Mouse (Mus musculus): ENCODE data around the gene Dpagt1. TPM values are rescaled to one million over a fixed set of nuclear protein-coding genes. Genes with fewer than 3 reads are reported as not detected.

The Dpagt1 gene
- total and polyA plus RNA-seq, 3 experiments: 14.9 to 43.5 TPM; not detected in 1

DNA sequence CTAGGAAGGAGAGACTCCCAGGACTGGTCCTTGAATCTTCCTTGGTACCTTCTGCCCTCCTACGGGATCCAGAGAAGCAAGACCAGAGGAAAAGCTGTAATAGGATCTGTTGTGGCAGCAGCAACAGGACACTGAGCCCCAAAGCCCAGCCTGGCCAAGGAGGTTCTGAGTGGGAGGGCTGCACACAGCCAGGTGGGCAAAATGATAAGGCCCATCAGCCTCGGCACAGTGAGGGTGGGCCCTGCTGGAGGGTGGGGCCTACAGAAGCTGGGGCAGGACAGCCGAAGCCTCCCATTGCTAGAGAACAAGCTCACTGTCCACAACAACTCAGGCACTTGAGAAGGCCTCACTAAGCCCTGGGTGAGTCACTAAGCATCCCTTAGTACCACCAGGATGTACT lies 16.4 kb downstream of the Dpagt1 start:
- Histone ChIP-seq H3K36me3 (ENCODE audit: control insufficient read depth in 1 of 2, insufficient read depth in 2 of 2, low read length in 2 of 2) (peaks cover 0 to 27% of the 10 kb centered on the region in 2 experiments; a peak in 2 of 4 replicates), H3K27me3 (ENCODE audit: control insufficient read depth in 1 of 2, insufficient read depth in 2 of 2, low read length in 2 of 2) (no peaks in the 10 kb centered on the region), H3K79me2 (ENCODE audit: control insufficient read depth, insufficient read depth, low read length, poor library complexity) (peaks cover 25% of the 10 kb centered on the region), H3K27ac (ENCODE audit: control insufficient read depth, low read depth, low read length) (peak overlapping the region; percentile 95), H3K4me3 (ENCODE audit: control insufficient read depth in 1 of 2, insufficient read depth in 1 of 2, low read depth in 2 of 2, low read length in 2 of 2) (peak overlapping the region; percentile 44 to 69), H3K9me3 (replicated peaks; ENCODE audit: insufficient read depth, low read length) (no peaks in the 10 kb centered on the region), H3K4me1 (ENCODE audit: control insufficient read depth in 1 of 2, insufficient read depth in 2 of 2, low read length in 2 of 2) (peaks cover 8 to 25% of the 10 kb centered on the region in 2 experiments), H3K9ac (ENCODE audit: control insufficient read depth, low read depth, low read length, poor library complexity, severe bottlenecking) (peak overlapping the region; percentile 63)
- peak in 1 of 2 experiments; percentile 80; a peak in 2 of 4 replicates for TF ChIP-seq EP300 (IDR thresholded peaks at IDR 0.05; ENCODE audit: low read depth in 1 of 2, low read length in 2 of 2)
- peak; percentile 37 for TF ChIP-seq NELFE (IDR thresholded peaks at IDR 0.05; ENCODE audit: low read depth, low read length)
- TF ChIP-seq SIN3A (IDR thresholded peaks at IDR 0.05; ENCODE audit: low read length): peak; percentile 53
- TF ChIP-seq MAZ (IDR thresholded peaks at IDR 0.05; ENCODE audit: low read depth, low read length): peak; percentile 49; the same call in 1 of the 2 replicates
- TF ChIP-seq TCF12 (IDR thresholded peaks at IDR 0.05; ENCODE audit: low read depth, low read length): peak; percentile 86
- no peak for TF ChIP-seq CHD1 (IDR thresholded peaks at IDR 0.05; ENCODE audit: low read depth, low read length)
- peak; percentile 17; the same call in 1 of the 2 replicates for TF ChIP-seq HCFC1 (IDR thresholded peaks at IDR 0.05; ENCODE audit: low read depth, low read length)
- peak; percentile 37; the same call in 1 of the 2 replicates for TF ChIP-seq TBP (IDR thresholded peaks at IDR 0.05; ENCODE audit: low read depth, low read length)
- TF ChIP-seq ETS1 (IDR thresholded peaks at IDR 0.05; ENCODE audit: low read depth, low read length): peak; percentile 45; the same call in 1 of the 2 replicates
- TF ChIP-seq POLR2AphosphoS5 (IDR thresholded peaks at IDR 0.05; ENCODE audit: borderline replicate concordance, low read depth, low read length): no peak
- TF ChIP-seq ELF1 (IDR thresholded peaks at IDR 0.05; ENCODE audit: low read depth, low read length): no peak
- no peak for TF ChIP-seq GABPA (IDR thresholded peaks at IDR 0.05; ENCODE audit: low read depth, low read length)
- TF ChIP-seq POLR2A (IDR thresholded peaks at IDR 0.05; ENCODE audit: control insufficient read depth in 1 of 2, insufficient read depth in 1 of 2, low read depth in 1 of 2, low read length in 2 of 2, poor library complexity in 1 of 2): peak in 1 of 2 experiments; percentile 31; a peak in 1 of 4 replicates
- TF ChIP-seq ZKSCAN1 (IDR thresholded peaks at IDR 0.05; ENCODE audit: low read depth, low read length): no peak
- TF ChIP-seq GATA1 (IDR thresholded peaks at IDR 0.05; ENCODE audit: low read depth, low read length): peak; percentile 58
- TF ChIP-seq USF2 (IDR thresholded peaks at IDR 0.05; ENCODE audit: borderline replicate concordance in 1 of 2, insufficient read depth in 1 of 2, low read depth in 1 of 2, low read length in 2 of 2): no peak
- TF ChIP-seq MXI1 (IDR thresholded peaks at IDR 0.05; ENCODE audit: low read depth, low read length): no peak
- TF ChIP-seq ZMIZ1 (IDR thresholded peaks at IDR 0.05; ENCODE audit: low read depth, low read length): no peak
- TF ChIP-seq TAL1 (IDR thresholded peaks at IDR 0.05; ENCODE audit: low read length): peak; percentile 94
- no peak for TF ChIP-seq KAT2A (conservative IDR thresholded peaks at IDR 0.05; ENCODE audit: low read depth, low read length)
- peak; percentile 78 for DNase-seq (ENCODE audit: low read depth, low spot score)

GRCm38 (mm10) chr9:44342605-44343004 lies 16.8 kb downstream of the Dpagt1 start:
- no peaks in the 10 kb centered on the region for H3K9me3 ChIP-seq (replicated peaks; ENCODE audit: insufficient read depth, low read length)
- H3K36me3 ChIP-seq (ENCODE audit: control insufficient read depth in 1 of 2, insufficient read depth in 2 of 2, low read length in 2 of 2): peaks cover 0 to 27% of the 10 kb centered on the region in 2 experiments; a peak in 2 of 4 replicates
- TF ChIP-seq RAD21 (IDR thresholded peaks at IDR 0.05; ENCODE audit: low read depth, low read length) (no peak), E2F4 (IDR thresholded peaks at IDR 0.05; ENCODE audit: borderline replicate concordance, low read depth, low read length) (no peak), MYB (IDR thresholded peaks at IDR 0.05; ENCODE audit: low read depth, low read length) (peak; percentile 12; the same call in 1 of the 2 replicates), NELFE (IDR thresholded peaks at IDR 0.05; ENCODE audit: low read depth, low read length) (peak; percentile 10; the same call in 1 of the 2 replicates), SMC3 (IDR thresholded peaks at IDR 0.05; ENCODE audit: low read depth, low read length) (no peak), HCFC1 (IDR thresholded peaks at IDR 0.05; ENCODE audit: low read depth, low read length) (no peak), TCF12 (IDR thresholded peaks at IDR 0.05; ENCODE audit: low read depth, low read length) (no peak), MAX (IDR thresholded peaks at IDR 0.05; ENCODE audit: low read length) (peak; percentile 40; the same call in 1 of the 2 replicates), MYC (IDR thresholded peaks at IDR 0.05; ENCODE audit: low read depth, low read length) (no peak), KAT2A (conservative IDR thresholded peaks at IDR 0.05; ENCODE audit: low read depth, low read length) (no peak)
- H3K79me2 ChIP-seq (ENCODE audit: control insufficient read depth, insufficient read depth, low read length, poor library complexity): peaks cover 25% of the 10 kb centered on the region
- peak overlapping the region; percentile 60 for H3K9ac ChIP-seq (ENCODE audit: control insufficient read depth, low read depth, low read length, poor library complexity, severe bottlenecking)
- H3K4me3 ChIP-seq (ENCODE audit: control insufficient read depth in 1 of 2, insufficient read depth in 1 of 2, low read depth in 2 of 2, low read length in 2 of 2): peak overlapping the region; percentile 44 to 69
- no peaks in the 10 kb centered on the region for H3K27me3 ChIP-seq (ENCODE audit: control insufficient read depth in 1 of 2, insufficient read depth in 2 of 2, low read length in 2 of 2)
- DNase-seq (ENCODE audit: low read depth, low spot score): no peak
- peaks cover 8 to 25% of the 10 kb centered on the region in 2 experiments for H3K4me1 ChIP-seq (ENCODE audit: control insufficient read depth in 1 of 2, insufficient read depth in 2 of 2, low read length in 2 of 2)
- H3K27ac ChIP-seq (ENCODE audit: control insufficient read depth, low read depth, low read length): peak overlapping the region; percentile 95
